Mouse (Mus musculus) G1E-ER4 (cell line): ENCODE data around the gene Arid1b. TPM values are rescaled to one million over a fixed set of nuclear protein-coding genes. Genes with fewer than 3 reads are reported as not detected.

Experiments used
- GATA1 ChIP-seq: IDR thresholded peaks from one replicate; pipeline ENCODE4 v1.8.0; 2012; ENCODE audit warnings: low read length, inconsistent platforms
- polyA plus RNA-seq: library from polyadenylated mRNA; stranded (reverse); fragments of >175 nt; gene quantifications from 2 replicates; pipeline ENCODE4 v1.2.3, GENCODE M21; 2012

The Arid1b gene
- polyA plus RNA-seq, 1 experiment, result 37.7 TPM

DNA sequence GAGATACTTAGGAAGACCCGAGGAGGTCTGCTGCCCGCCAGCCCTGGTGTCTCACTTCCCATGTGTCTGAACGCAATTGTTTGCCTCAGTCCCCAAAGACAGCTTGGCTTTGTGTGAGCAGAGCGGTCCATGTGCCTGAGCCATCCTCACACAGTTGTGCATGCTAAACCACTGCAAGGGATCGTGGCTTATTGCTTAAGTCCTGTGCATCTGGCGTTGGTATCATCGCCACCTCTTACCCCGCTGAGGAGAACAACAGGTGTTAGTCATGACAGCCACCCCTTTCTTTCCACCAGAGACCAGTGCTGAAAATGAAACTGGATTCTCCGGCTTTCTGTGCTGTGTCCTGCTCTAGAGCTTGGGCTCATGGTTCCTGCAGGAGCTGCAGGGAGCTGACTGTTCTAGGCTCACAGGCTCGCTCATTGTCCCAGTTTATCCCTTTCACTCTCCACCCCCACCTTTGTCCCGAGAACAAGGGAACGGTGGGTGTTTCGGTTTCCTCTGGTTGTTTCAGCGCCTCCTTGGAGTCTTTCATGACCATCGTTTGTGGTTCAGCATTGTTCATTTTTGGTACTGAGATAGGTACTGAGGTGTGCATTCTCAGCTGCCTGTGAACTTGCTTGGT lies 171.2 kb downstream of the Arid1b start:
- no peak for TF ChIP-seq GATA1

GRCm38 (mm10) chr17:5166175-5166574 lies 172.0 kb downstream of the Arid1b start:
- TF ChIP-seq GATA1, result no peak

- TF ChIP-seq GATA1, result no peak
Observed at GRCm38 (mm10) chr17:5168046-5168445, 173.9 kb downstream of the Arid1b start.

GRCm38 (mm10) chr17:5168640-5169039 lies 174.5 kb downstream of the Arid1b start:
- TF ChIP-seq GATA1, result no peak

DNA sequence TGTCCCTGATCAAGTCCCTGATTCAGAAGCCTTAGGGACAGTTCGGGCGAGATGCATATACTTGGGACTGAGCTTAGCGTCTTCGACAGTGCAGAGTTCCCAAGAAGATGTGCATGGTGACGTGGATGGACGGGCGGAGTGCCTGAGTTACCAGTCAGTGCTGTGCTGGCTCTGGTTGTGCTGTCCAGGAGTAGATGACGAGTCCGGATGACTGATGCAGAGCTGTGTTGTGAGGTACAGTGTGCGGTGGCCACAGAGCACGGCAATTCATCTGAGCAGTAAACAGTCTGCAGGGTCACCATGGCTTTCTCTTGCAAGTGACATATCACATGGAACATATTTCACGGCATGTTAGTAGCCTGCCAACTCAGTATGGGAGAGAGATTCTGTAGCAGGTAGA lies 176.2 kb downstream of the Arid1b start:
- TF ChIP-seq GATA1, result no peak

DNA sequence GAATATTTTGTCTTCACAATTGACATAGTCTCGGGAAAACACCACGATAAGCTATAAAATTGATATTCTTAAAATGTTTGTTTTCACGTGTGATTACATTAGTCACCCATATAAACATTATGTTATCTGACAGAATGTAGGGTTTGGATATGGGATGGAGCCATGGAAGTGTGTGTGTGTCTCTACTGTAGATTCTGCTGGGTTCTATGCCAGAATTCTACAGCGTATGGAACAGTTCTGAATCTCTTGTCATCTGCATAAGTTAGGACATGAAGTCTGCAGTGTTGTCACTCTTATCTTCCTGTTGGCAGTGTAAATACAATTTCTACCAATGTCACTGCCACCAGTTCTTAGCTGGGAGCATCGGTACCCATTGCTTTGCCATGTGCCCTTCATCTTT lies 177.3 kb downstream of the Arid1b start:
- no peak for TF ChIP-seq GATA1

- no peak for TF ChIP-seq GATA1
Observed at GRCm38 (mm10) chr17:5174426-5175020, 180.4 kb downstream of the Arid1b start.

DNA sequence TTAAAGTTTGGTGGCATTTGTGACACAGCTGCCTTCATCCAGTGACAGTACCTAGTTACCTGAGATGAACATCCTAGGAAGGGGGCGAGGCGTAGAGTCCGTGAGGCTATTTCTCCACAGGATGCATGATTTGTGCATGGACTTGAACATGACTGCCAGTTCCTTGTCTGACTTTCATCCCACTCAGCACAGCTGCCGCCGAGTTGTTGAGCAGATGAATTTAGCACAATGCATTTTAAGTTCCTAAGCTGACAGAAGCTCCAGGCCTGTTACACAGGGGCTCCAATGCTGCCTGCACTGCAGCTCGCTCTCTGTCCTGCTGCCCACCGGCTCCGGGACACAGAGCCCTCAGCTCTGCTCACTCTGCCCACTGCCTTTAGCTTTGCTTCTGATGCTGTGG lies 181.4 kb downstream of the Arid1b start:
- TF ChIP-seq GATA1, result no peak

DNA sequence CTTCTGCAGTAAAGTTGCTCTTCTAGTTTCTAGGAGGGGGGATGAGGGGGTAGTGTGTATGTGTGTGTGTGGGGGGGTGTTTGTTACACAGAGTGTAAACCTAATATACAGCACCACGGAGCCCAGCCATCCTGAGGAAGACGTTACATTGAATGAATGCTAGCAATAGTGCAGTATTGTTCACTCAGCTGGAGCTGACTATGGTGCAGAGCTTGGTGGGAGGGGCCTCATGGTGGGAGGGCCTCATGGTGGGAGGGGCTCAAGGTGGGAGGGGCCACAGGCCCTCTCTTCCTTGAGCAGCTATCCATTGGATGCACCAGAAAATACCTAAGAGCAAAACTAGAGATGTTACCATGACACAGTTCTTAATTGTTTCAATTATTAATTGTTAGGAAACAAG lies 182.2 kb downstream of the Arid1b start:
- TF ChIP-seq GATA1, result no peak

DNA sequence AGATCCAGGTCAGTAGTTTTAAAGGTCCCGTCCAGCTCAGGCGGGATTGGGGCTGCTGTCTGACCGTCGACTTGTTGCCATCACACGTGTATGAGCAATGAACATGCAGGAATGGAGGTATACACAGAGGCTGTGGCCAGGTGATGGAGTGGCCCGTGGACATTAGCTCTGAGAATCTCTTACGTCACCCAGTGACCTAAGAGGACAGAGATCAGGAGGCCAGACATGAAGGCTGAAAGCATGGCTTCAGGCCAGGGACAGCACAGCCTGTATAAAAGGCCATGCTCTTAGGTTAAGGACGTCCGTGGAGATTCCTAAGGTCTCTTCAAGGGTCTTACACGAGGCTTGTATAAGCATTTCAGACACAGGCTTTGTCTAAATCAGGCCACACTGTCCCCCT lies 184.4 kb downstream of the Arid1b start:
- no peak for TF ChIP-seq GATA1

- TF ChIP-seq GATA1, result no peak
Observed at GRCm38 (mm10) chr17:5179004-5179403, 184.9 kb downstream of the Arid1b start.

DNA sequence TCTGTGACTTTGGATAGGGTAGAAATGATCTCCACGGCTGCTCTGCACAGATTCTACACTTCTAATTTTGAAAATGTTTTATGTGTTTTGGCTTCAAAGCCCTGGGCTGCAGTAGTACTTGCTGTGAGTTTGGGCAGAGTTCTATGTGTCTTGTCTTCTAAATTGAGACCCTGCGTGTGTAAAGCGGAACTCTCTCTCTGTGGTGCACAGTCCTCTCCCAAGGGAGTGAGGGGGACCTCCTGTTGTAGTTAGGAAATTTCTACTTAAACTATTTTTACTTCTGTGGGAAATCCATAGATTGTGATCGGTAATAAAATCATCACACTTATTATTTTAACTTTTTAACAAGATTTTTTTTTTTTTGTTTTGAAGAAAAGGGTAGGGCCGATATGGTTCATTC lies 185.3 kb downstream of the Arid1b start:
- TF ChIP-seq GATA1, result no peak

DNA sequence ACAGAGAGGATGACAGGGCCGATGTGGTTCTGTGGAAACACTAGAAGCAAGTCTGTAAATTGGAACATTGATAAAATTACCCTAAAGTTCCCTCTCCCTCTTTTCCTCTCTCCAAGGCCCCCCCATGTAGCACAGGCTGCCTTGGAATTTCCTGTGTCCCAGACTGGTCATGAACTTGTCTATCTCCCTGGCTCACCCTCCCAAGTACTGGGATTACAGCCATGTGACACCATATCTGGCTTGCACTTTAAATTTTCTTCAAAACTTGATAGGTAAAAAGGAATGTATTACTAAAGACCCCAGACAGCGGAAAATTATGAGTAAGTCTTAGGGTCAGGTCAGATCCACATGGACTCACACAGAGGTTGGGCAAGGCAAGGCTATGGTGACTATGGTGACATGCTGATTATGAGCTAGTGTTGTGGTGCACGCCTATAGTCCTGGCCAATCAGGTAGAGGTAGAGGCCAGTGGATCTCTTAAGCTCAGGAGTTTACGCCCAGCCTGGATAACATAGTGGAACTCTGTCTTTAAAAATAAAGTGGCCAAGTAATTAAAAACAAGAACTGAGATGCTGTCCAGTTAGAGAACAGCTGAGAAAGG lies 185.9 kb downstream of the Arid1b start:
- TF ChIP-seq GATA1, result no peak

DNA sequence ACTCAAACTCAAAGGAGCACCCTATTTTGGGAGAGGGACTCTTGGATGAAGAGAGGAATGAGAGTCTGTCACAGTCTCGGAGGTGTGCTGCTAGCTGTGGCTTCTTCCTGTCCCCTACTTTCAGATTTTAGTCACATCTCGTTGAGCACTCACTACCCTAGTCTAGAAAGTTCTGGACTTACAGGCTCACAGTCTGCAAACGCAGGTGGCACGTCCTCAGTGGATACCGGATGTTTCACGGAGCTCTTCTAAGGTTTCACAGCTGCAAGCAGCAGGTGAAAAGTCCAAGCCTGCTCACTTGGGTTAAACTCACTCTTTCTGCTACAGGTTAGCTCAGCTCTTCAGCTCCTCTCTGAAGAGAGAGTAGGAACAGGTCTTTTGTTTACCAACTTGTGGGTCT lies 186.8 kb downstream of the Arid1b start:
- no peak for TF ChIP-seq GATA1

GRCm38 (mm10) chr17:5182493-5182892 lies 188.4 kb downstream of the Arid1b start:
- TF ChIP-seq GATA1, result no peak

GRCm38 (mm10) chr17:5185501-5185900 lies 191.4 kb downstream of the Arid1b start:
- TF ChIP-seq GATA1, result no peak

- TF ChIP-seq GATA1, result no peak
Observed at GRCm38 (mm10) chr17:5187546-5187945, 193.4 kb downstream of the Arid1b start.
